Mouse (Mus musculus) heart, adult 2 months (tissue): Measurements from ENCODE around the gene Coq8b.

Experiments
- CTCF ChIP-seq: fragments of 200-600 bp; IDR thresholded peaks from 2 replicates; pipeline ENCODE4 v1.8.1; 2022; ENCODE audit warnings: antibody characterized with exemption, mild to moderate bottlenecking, moderate library complexity
- POLR2A ChIP-seq: fragments of 200-500 bp; IDR thresholded peaks from 2 replicates; pipeline ENCODE4 v1.6.1; 2011; ENCODE audit warnings: mild to moderate bottlenecking, low read depth, low read length, control low read depth; ENCODE audit not compliant: insufficient read depth

- TF ChIP-seq POLR2A (no peak), CTCF (no peak)
These were observed 35.2 kb upstream of the Coq8b start for GRCm38 (mm10) chr7:27197634-27198033.
